Mouse (Mus musculus) thymus, postnatal 4 days (tissue): ENCODE data around the gene Pakap.
A peak's percentile ranks its signal among the peaks of the same experiment; 100 is the strongest.
"Not testable (repeated sequence)": the region's sequence is repeated elsewhere in the genome, so short reads cannot be mapped to it uniquely, and the experiment has no call there.

Experiments
- DNase-seq: peaks from one replicate; pipeline ENCODE4 v3.0.0; 2021

Gene Pakap

GRCm38 (mm10) chr4:57888246-57888645, 320.3 kb downstream of the Pakap start:
- DNase-seq, result no peak

- not testable (repeated sequence) for DNase-seq
These were observed 321.0 kb downstream of the Pakap start for GRCm38 (mm10) chr4:57888978-57889377.

DNA sequence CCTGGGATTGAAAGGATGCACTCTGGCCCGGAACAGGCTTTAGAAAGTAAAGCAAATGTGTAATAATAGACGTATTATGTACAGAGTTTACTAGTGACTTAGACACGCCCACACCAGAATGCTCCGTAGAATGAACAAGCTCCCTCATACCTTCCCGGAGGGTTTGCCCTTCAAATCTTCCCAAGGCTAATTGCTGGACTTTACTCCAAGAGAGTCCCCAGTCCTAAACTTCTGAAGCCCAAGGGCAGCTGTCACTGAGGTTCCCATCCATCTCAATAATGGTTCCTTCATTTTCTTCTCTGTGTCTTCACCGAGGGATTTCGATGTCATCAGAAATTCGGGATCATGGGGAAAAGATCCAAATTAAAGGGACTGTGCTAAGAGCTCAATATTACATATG, 321.8 kb downstream of the Pakap start:
- no peak for DNase-seq

- DNase-seq, result no peak
These were observed 324.1 kb downstream of the Pakap start for GRCm38 (mm10) chr4:57892001-57892586.

DNA sequence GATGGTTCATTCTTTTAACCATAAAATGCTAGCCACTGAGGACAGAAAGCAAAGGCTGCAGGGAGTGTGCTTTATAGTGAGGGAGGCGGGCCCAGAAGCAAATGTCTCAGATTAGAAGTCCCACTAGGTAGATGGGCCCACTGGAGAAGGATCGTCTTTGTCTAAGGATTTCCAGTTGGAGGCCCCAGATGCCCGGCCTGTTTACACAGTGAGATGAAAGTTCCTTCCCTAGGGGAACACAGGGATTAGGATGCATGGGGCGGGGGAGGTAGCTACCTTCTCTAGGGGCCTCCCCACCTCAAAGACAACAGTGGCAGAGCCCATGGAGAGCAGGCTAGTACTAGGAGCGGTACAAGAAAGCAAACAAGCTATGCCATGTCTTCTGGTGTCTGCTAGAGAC, 327.2 kb downstream of the Pakap start:
- DNase-seq, result no peak

DNA sequence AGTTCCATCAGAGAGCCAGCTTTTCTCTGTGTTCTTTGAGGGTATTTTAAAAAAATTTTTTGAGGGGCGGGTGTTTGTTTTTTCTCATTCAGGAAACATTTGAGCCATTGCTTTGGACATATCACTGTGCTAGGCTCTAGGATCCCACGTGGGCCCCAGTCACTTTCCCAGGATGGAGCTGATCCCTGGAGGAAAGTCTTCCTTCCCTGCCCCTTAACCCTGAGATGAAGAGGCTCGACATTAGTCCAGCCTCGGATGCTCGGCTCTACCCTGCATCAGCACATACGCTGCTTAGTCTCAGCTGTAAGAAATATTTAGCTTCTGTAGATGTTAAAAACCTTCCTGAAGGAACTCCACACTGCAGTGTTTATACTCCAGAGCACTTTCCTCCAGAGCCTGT, 327.9 kb downstream of the Pakap start:
- DNase-seq, result no peak

- DNase-seq, result peak; percentile 55
These were observed 328.7 kb downstream of the Pakap start for GRCm38 (mm10) chr4:57896631-57897030.

DNA sequence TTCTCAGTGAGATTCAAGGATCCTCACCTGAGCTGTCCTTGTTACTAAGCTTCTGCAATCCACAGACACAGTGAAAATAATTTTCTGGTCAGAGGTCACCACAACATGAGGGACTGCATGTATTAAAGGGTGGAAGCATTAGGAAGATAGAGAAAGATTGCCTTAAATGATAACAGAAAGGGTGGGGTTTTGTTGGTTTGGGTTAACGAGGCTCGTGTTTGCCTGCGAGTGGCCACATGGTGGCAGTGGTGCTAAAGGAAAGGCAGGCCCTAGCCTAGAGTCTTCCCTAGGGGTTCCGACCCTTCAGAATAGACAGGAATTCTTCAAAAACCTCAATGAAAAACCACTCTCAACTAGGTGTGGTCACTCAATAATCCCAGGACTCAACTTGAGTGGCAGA, 333.2 kb downstream of the Pakap start:
- peak; percentile 82 for DNase-seq

GRCm38 (mm10) chr4:57902619-57903018, 334.6 kb downstream of the Pakap start:
- no peak for DNase-seq

- peak; percentile 86 for DNase-seq
These were observed 336.2 kb downstream of the Pakap start for GRCm38 (mm10) chr4:57904211-57904610.

- DNase-seq, result no peak
These were observed 336.7 kb downstream of the Pakap start for GRCm38 (mm10) chr4:57904638-57905037.

DNA sequence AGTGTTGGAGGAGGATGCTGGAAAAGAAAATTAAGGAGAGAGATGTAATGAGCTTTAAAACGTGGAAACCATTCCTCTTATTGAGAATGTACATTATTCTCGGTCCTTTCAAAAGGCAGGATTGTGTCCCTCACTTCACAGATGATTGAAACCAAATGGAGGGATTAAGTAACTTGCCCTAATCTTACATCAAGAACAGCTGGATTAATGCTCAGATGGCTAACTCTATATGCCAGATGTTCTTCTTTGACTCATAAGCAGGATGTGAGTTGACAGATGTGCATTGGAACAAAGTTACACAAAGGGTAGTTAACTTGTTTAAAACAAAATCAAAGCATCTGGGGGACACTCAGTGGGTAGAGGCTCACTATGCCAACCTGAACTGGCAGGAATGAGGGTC, 338.7 kb downstream of the Pakap start:
- DNase-seq, result no peak

GRCm38 (mm10) chr4:57908860-57909259, 340.9 kb downstream of the Pakap start:
- no peak for DNase-seq

GRCm38 (mm10) chr4:57913021-57913420, 345.0 kb downstream of the Pakap start:
- no peak for DNase-seq

GRCm38 (mm10) chr4:57914193-57915190, 346.5 kb downstream of the Pakap start:
- DNase-seq, result no peak

GRCm38 (mm10) chr4:57915216-57915965, 347.4 kb downstream of the Pakap start:
- DNase-seq, result no peak

- no peak for DNase-seq
These were observed 348.3 kb downstream of the Pakap start, which contains the start of gene D630039A03Rik for GRCm38 (mm10) chr4:57916201-57916661. Gene D630039A03Rik (minus strand): TSS chr4:57916297.

DNA sequence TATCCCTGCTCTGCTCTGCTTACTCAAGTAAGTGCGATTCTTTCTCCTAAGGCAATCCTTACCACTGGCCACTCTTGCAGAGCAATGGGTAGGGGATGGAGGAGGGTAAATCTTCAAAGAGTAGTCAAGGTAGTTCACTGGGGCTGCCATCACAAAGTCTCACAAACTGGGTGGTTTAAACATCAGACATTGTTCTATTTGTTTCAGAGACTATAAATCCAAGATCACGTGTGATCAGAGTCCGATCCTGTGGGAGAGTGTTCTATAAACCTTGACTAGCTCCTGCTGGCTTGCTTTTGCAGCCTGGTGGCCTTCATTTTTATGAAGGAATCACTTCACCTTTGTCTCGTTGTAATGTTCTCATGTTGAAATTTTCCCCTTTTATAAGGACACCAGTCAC, 348.7 kb downstream of the Pakap start:
- DNase-seq, result no peak

DNA sequence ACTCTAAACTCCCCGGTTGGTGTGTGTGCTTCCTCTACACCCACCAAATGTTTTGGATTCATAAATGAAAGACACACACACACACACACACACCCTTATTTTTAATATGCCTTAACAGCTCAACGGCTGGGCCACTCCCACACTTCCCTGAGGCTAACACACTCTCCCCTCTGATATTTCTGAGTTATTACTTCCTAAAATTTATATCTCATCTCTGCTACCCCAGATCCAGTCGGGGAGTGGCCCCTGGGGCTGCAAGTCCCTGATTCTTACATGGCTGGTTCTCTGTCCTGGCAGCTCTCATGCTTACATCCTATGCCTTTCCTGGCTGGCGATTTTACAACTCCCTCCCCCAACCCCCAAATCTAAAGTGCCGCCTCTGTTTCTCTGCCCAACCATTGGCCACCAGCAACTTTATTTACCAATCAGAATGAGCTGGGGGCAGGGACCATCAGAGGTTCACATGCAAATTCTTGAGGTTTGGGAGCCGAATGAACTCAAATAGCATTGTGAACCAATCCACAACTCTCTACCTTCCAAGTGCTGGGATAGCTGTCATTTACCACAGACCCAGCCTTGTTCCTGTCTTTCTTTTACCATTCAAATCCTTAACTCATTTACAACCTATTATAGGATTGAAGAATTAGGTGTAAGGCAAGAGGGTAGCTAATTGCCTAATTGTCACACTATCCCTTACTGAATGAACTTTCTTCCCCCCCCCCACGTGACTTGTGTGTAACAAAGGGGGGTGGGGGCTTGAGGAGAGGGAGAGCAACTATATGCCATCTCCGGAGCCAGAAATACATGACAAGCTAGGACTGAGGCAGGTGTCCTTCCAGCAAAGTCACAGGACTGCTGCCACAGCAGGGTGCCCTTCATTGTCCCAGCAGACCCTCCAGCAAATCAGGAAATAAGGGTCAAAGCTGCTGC, 351.8 kb downstream of the Pakap start:
- no peak for DNase-seq

DNA sequence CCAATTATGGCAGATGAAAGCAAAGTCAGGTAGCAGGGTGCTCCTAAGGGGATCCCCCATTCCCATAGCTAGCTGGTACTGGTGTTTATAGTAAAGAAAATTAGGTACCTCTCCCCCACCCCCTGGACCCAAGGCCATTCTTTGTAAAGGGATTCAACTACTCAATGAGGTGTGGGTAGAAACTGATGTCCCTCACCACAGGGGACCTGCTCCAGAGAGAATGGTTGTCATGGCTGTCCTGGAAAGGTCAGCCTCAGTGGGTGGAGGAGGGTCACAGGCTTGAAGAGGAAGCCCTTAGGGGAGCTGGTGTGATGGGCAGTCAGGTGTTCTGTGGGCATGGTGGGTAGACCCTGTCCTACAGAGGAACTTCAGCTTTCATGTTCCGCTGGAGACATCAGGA, 352.5 kb downstream of the Pakap start:
- no peak for DNase-seq

- DNase-seq, result no peak
These were observed 354.2 kb downstream of the Pakap start for GRCm38 (mm10) chr4:57922171-57922570.

DNA sequence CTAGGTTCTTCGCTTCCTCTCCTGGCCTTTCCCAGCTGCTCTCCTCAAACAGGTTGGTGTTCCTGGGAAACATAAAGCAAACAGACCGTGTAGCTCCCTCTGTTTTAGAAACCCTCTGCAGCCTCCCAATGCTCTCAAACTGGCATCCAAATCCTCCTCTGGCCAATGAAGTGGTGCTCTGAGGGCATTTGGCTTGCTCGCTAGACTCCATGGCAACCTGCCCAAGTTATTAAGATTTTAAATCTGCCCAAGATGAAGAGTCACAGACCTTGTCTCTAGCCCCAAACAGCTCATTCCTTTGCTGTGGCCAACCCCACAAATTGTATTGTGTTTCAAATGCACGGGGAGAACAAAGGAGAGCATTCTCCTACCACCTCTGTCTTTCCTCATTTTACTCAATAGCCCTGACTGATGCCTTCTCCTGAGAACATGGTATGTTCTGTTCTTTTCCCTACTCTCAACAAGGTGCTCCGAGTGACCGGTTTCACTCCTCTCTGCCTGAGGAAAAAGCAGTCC, 356.6 kb downstream of the Pakap start:
- no peak for DNase-seq
